Mouse (Mus musculus) small intestine, adult 2 months (tissue): ENCODE results near the gene Dnaja4. TPM values are rescaled to one million over a fixed set of nuclear protein-coding genes. Genes with fewer than 3 reads are reported as not detected.

Experiments
- H3K27ac ChIP-seq: fragments of 200-500 bp; 2 replicates; pipeline ENCODE4 v1.5.1; 2012; ENCODE audit warnings: low read depth, low read length, control low read depth, inconsistent platforms; ENCODE audit not compliant: insufficient read depth
- H3K27me3 ChIP-seq: fragments of 200-500 bp; 2 replicates; pipeline ENCODE4 v1.6.1; 2012; ENCODE audit warnings: mild to moderate bottlenecking, moderate library complexity, low read length, inconsistent platforms; ENCODE audit not compliant: control insufficient read depth, insufficient read depth
- H3K36me3 ChIP-seq: fragments of 200-500 bp; 2 replicates; pipeline ENCODE4 v1.6.1; 2012; ENCODE audit warnings: mild to moderate bottlenecking, low read length, control low read depth, inconsistent platforms; ENCODE audit not compliant: control insufficient read depth, insufficient read depth
- H3K4me1 ChIP-seq: fragments of 200-500 bp; 2 replicates; pipeline ENCODE4 v1.6.1; 2012; ENCODE audit warnings: low read length, inconsistent platforms, mixed read lengths; ENCODE audit not compliant: control insufficient read depth, insufficient read depth, insufficient read length
- H3K4me3 ChIP-seq: fragments of 200-500 bp; 2 replicates; pipeline ENCODE4 v1.5.1; 2012; ENCODE audit warnings: low read depth, mild to moderate bottlenecking, control low read depth, inconsistent platforms, low read length, moderate library complexity
- CTCF ChIP-seq: fragments of 200-500 bp; IDR thresholded peaks from 2 replicates; pipeline ENCODE4 v1.5.1; 2012; ENCODE audit warnings: low read depth, mild to moderate bottlenecking, control low read depth, inconsistent platforms, low read length, moderate library complexity, mixed read lengths; ENCODE audit not compliant: insufficient replicate concordance, insufficient read length; ENCODE audit errors: extremely low read depth
- POLR2A ChIP-seq: fragments of 200-500 bp; IDR thresholded peaks from 2 replicates; pipeline ENCODE4 v1.6.1; 2012; ENCODE audit warnings: low read depth, mild to moderate bottlenecking, control low read depth, inconsistent platforms, low read length, moderate library complexity
- WGBS: fragments of 180-500 bp; shearing (Covaris S2); methylation state at CpG from one replicate; pipeline ENCODE4 v1.1.7; 2018; 5-methylcytosine and 5-hydroxymethylcytosine counted together
- polyA plus RNA-seq: library from polyadenylated mRNA; depleted of rRNA; stranded (reverse); fragments of >200 nt; gene quantifications from 2 replicates; pipeline ENCODE4 v1.2.3, GENCODE M21; 2012

The Dnaja4 gene
- polyA plus RNA-seq, 1 experiment = 1.2 TPM

GRCm38 (mm10) chr9:54717527-54717926 is 18.9 kb downstream of the Dnaja4 start:
- 73% methylated on average over 3 of the region's 3 CpGs for WGBS
- peaks cover 48% of the 10 kb centered on the region for H3K36me3 ChIP-seq

GRCm38 (mm10) chr9:54722156-54722555 is 23.5 kb downstream of the Dnaja4 start:
- no peak overlapping the region for H3K27ac ChIP-seq
- WGBS = 93% methylated on average over 7 of the region's 7 CpGs
- no peak overlapping the region for H3K4me3 ChIP-seq
- H3K36me3 ChIP-seq = peaks cover 70% of the 10 kb centered on the region
- H3K4me1 ChIP-seq = no peaks in the 10 kb centered on the region
- no peaks in the 10 kb centered on the region for H3K27me3 ChIP-seq
- TF ChIP-seq POLR2A (no peak), CTCF (no peak)

More at GRCm38 (mm10) chr9:54717527-54717926, 18.9 kb downstream of the Dnaja4 start:
- Histone ChIP-seq H3K27ac (no peak overlapping the region), H3K4me1 (no peaks in the 10 kb centered on the region), H3K27me3 (no peaks in the 10 kb centered on the region), H3K4me3 (no peak overlapping the region)
- TF ChIP-seq POLR2A (no peak), CTCF (no peak)

- 95% methylated on average over 4 of the region's 4 CpGs for WGBS
- Histone ChIP-seq H3K36me3 (peaks cover 74% of the 10 kb centered on the region), H3K27me3 (no peaks in the 10 kb centered on the region), H3K4me1 (no peaks in the 10 kb centered on the region), H3K27ac (no peak overlapping the region), H3K4me3 (no peak overlapping the region)
- TF ChIP-seq CTCF (no peak), POLR2A (no peak)
These were observed 23.9 kb downstream of the Dnaja4 start for GRCm38 (mm10) chr9:54722596-54722995.

DNA sequence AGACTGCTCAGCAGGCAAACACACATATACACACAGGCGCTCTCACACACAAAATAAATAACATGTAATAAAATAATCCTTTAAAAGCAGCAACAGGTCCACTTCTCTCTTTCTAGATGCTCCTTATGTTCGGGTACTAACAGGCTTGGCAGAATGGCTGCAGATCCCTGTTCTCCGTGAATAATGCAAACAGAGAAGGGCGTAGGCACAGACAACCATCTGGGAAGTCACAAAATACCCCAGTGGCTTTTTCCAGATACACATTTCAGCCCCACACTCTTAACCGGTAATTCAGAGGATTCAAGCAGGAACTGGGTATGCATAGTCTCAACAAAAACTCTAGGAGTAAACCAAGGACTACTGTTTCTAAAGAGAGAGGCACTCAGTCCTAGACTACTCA is 27.6 kb downstream of the Dnaja4 start:
- H3K4me3 ChIP-seq = no peak overlapping the region
- H3K27ac ChIP-seq = no peak overlapping the region
- peaks cover 67% of the 10 kb centered on the region for H3K36me3 ChIP-seq
- H3K4me1 ChIP-seq = no peaks in the 10 kb centered on the region
- H3K27me3 ChIP-seq = no peaks in the 10 kb centered on the region
- TF ChIP-seq POLR2A (no peak), CTCF (no peak)
- 88% methylated on average over 5 of the region's 5 CpGs for WGBS

- 90% methylated on average over 2 of the region's 2 CpGs for WGBS
- H3K4me3 ChIP-seq = no peak overlapping the region
- no peaks in the 10 kb centered on the region for H3K27me3 ChIP-seq
- no peak overlapping the region for H3K27ac ChIP-seq
- H3K36me3 ChIP-seq = peaks cover 18% of the 10 kb centered on the region
- H3K4me1 ChIP-seq = no peaks in the 10 kb centered on the region; the same call in 1 of the 2 replicates
- TF ChIP-seq POLR2A (no peak), CTCF (no peak)
These were observed 33.4 kb downstream of the Dnaja4 start for GRCm38 (mm10) chr9:54732122-54732521.

DNA sequence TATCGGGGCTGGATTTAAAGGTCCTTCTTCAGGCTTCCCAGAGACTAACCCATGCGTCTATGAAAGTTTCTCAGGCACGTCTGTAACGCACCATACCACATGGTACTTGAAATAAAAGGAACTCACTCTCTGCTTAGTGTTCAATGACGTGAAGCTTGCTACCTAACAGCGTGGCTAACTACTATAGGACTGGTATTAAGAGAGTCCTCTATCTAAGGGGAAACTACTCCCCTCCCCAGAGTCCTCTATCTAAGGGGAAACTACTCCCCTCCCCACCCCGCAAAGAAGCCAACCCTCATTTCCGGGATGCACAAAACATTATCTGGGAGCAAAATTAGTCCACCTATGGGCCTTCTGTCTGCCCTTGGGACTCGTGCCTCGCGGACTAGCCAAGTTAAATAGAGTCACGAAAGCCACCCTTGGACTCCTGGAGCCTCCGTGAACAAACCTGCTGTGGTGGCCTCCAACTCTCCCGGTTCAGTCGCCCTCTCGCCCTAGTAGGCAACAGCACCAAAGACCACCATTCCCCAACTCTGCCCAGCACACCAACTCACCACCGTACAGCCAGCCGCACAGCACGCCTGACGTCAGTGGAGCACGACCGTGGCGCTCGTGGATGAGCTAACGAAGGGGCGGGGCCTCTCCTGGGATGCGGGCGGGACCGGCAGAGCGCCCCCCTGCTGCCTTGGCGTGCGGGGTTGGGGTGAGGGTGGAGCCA is 35.4 kb downstream of the Dnaja4 start, which contains the start of gene Wdr61:
Wdr61 (minus strand) TSS at position 599 of the 718 bp plus-strand sequence.
- H3K27ac ChIP-seq = 0 out of 2 replicates have a peak within 1 kb of the TSS, but pooled peaks have one; percentile 54
- peak within 1 kb of the TSS; percentile 99 for H3K4me3 ChIP-seq
- WGBS = 1% methylated on average over 32 of the region's 32 CpGs
- H3K4me1 ChIP-seq = no peaks in the 10 kb centered on the region; the same call in 1 of the 2 replicates
- peak; percentile 56; the same call in 1 of the 2 replicates for TF ChIP-seq POLR2A
- TF ChIP-seq CTCF = 0 out of 2 replicates have a peak, but pooled peaks have one; percentile 38
- H3K36me3 ChIP-seq = peaks cover 4% of the 10 kb centered on the region
- H3K27me3 ChIP-seq = no peaks in the 10 kb centered on the region

DNA sequence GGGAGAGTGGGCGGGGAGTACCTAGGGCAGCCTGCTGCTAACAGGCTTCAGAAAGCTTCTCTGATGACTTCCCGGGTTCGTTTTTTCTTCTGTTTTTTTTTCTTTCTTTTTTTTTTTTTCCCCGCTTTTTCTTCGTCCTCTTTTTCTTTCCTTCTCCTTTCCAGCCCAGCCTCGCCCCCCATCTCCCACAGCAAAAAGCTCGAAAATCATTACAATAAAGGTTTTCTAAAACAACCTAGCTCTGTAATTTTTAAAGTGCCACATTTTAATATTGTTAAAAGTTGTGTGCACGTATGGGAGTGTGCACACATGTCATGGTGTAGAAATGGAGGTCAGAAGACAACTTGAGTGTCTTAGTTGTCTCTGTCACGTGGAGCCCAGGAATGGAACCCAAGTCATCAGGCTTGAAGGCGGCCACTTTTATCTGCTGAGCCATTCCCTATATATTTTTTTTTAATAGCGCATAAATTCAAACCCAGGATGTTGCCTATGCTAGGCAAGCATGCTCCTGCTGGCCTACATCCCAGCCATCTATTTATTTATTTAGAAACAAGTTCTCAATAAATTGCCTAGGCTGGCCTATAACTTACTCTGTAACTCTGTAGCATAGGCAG is 36.1 kb downstream of the Dnaja4 start:
- no peaks in the 10 kb centered on the region for H3K27me3 ChIP-seq
- 20% methylated on average over 11 of the region's 11 CpGs for WGBS
- H3K27ac ChIP-seq = no peak overlapping the region
- no peaks in the 10 kb centered on the region; the same call in 1 of the 2 replicates for H3K4me1 ChIP-seq
- peaks cover 1% of the 10 kb centered on the region for H3K36me3 ChIP-seq
- TF ChIP-seq CTCF (no peak), POLR2A (no peak)
- H3K4me3 ChIP-seq = peak overlapping the region; percentile 99
